Mouse (Mus musculus) urinary bladder, postnatal 14 days (tissue): ENCODE measurements at regions not wholly inside any gene's neighbourhood (a gene's known extent, or its start where the extent isn't known, plus 50 kb on each side); places are given as distances from the start of the nearest gene placed in this dataset.

Experiments
- DNase-seq: peaks from one replicate; pipeline ENCODE4 v3.0.0; 2021; ENCODE audit warnings: low spot score

GRCm38 (mm10) chr9:101649816-101650215 lies 211.8 kb upstream of the 9630041A04Rik start:
- no peak for DNase-seq

- no peak for DNase-seq
Observed at GRCm38 (mm10) chr9:101641524-101641923, 220.1 kb upstream of the 9630041A04Rik start.

DNA sequence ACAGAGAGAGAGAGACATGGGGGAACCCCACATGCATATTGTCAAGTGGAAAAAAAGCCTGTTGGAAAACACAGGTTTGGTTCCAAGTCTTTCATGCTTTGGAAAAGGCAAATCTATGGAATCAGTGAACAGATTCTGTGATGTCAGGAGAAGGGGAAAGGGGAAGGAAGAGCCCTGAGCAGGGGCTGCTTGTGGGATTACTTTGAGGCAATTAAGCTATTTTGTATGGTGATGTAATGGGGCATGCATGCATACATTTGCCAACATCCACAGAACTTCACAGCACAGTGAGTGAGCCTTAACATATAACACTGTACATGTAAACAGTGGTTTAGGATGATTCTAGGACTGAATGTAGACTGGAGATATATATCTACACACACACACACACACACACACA lies 221.0 kb upstream of the 9630041A04Rik start:
- no peak for DNase-seq

GRCm38 (mm10) chr9:101616261-101616660 lies 245.4 kb upstream of the 9630041A04Rik start:
- DNase-seq: no peak

DNA sequence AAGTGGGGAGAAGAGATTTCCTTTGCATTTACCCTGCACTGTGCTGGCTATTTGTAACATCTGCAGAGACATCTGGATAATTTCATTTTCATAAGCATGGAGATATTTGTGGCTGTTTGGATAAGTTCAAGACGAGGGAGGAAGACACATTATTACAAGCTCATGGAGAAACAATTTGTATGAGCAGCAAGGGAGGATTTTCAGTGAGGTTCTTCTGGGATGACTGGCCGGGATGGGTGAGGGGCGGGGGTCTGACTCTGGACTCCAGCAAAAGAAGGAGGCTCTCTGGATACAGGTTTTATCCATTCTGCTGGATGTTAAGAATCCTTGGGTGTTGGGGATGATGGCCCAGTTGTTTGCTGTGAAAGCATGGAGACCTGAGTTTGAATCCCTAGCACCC lies 246.5 kb upstream of the 9630041A04Rik start:
- no peak for DNase-seq

GRCm38 (mm10) chr9:101613933-101614332 lies 247.7 kb upstream of the 9630041A04Rik start:
- DNase-seq: no peak

- DNase-seq: no peak
Observed at GRCm38 (mm10) chr9:101613471-101613870, 248.2 kb upstream of the 9630041A04Rik start.

DNA sequence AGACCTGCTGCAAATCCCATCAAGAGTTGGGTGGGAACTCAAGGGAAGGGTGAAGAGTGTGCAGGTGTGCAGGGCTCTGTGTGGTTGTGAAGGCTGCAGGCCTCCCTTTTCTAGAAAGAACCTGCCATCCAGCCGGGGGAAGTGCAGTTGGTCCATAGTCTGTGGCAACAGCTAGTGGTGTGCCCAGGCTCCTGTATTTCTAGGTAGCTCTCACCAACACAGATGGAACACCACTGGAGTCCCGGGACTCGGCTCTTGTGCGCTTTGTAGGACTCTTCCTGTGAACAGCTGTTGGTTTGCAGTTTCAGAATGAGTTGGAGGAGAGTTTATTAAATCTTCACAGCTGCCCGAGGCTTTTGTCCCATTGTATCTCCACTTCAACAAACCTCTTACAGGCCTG lies 248.7 kb upstream of the 9630041A04Rik start:
- no peak for DNase-seq

DNA sequence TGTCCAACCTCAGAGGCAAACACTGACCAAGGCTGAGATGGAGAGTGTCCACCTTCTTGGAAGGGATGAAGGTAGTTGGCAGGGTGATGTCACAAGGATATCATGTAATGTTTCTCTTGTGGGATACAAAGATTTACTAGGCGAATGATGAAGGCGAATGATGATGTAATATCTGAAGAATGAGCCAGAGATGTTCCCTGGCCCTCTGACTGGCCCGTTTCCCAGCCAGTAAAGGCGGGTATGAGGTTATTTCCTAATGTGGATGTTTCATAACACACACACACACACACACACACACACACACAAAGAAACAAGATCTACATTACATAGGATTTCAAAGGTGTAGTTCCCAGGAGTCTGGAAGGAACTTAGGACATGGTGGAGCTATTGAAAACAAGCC lies 249.1 kb upstream of the 9630041A04Rik start:
- DNase-seq: peak; percentile 26

DNA sequence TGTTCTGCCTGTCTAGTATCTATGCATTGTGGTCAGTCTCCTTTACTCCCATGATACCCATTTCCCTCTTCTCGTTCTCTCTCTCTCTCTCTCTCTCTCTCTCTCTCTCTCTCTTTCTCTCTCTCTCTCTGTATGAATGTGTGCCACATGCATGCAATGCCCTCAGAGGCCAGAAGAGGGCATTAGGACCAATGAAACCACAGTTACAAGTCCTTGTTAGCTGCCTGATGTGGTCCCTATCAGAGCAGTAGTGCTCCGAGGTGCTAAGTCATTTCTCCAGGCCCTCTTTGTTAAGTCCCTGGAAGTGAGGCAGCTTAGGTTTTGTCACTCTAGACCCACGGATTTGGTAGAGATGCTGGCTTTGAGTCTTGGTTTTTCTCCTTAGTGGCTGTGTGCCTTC lies 250.2 kb upstream of the 9630041A04Rik start:
- no peak for DNase-seq

- no peak for DNase-seq
Observed at GRCm38 (mm10) chr9:101610806-101611443, 250.7 kb upstream of the 9630041A04Rik start.

DNA sequence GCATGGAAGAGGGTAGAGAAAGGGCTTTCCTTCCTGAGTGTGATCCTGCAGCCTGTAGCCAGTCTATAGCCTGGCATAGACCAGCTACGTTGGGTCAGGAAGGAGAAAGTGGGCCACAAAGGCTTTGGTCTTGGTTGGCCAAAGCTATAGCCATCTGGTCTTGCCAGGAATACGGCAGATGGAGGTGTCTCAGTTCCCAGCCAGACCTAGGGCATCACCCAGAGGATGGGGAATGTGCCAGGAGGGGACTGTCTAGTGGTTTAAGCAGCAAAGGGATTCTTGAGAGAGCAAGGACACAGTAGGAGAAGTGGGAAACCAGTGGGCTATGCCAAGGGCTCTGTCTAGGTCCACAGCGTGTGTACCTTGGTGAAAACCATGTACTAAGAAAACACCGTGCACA lies 251.3 kb upstream of the 9630041A04Rik start:
- no peak for DNase-seq

DNA sequence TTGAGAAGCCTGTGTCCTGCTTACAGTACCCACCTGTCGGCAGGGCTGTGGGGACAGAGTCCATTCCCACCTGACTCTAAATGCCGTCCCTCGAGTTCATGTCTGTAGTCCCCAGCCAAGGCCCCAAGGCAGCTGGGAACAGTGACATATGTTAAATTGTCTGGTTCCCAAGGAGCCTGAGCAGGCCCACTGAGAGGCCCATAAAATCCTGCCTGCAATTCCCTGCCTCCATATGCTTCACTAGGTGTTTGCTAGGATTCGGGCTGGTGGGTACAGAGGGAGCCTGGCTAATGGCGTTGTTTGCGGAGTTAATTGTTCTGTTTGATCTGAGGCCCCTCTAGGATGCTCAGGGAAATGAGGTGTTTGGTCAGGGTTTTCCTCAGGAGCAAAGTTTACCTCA lies 258.8 kb upstream of the 9630041A04Rik start:
- DNase-seq: no peak

GRCm38 (mm10) chr9:101596898-101597297 lies 264.7 kb upstream of the 9630041A04Rik start:
- no peak for DNase-seq

- no peak for DNase-seq
Observed at GRCm38 (mm10) chr9:101595101-101595650, 266.5 kb upstream of the 9630041A04Rik start.

- no peak for DNase-seq
Observed at GRCm38 (mm10) chr9:101592621-101593020, 269.0 kb upstream of the 9630041A04Rik start.

GRCm38 (mm10) chr9:101591681-101592080 lies 270.0 kb upstream of the 9630041A04Rik start:
- no peak for DNase-seq

GRCm38 (mm10) chr9:101590310-101590709 lies 271.3 kb upstream of the 9630041A04Rik start:
- DNase-seq: peak; percentile 45

GRCm38 (mm10) chr9:101581064-101581463 lies 280.6 kb upstream of the 9630041A04Rik start:
- no peak for DNase-seq

- DNase-seq: no peak
Observed at GRCm38 (mm10) chr9:101570714-101571113, 290.9 kb upstream of the 9630041A04Rik start.

DNA sequence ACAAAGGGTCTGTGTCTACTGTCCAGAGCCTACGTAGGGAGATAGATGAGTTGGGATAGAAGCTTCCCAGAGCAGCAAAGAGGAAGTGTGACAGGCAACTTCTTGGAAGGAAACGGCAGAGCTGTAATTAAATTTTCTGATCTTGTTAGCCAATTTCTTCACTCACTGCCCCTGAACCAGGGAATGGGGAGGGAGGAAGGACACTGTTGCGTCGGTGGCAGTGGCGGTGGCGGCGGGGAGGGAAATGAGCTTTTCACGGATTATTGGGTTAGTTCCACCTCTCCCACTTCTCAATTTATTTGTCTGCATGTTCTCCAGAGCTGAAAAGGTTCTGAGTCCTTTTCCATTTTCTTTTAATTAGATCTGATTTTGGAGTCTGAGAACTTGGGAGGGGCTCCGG lies 298.4 kb upstream of the 9630041A04Rik start:
- DNase-seq: no peak

GRCm38 (mm10) chr9:101559366-101559765 lies 302.3 kb upstream of the 9630041A04Rik start:
- DNase-seq: no peak

DNA sequence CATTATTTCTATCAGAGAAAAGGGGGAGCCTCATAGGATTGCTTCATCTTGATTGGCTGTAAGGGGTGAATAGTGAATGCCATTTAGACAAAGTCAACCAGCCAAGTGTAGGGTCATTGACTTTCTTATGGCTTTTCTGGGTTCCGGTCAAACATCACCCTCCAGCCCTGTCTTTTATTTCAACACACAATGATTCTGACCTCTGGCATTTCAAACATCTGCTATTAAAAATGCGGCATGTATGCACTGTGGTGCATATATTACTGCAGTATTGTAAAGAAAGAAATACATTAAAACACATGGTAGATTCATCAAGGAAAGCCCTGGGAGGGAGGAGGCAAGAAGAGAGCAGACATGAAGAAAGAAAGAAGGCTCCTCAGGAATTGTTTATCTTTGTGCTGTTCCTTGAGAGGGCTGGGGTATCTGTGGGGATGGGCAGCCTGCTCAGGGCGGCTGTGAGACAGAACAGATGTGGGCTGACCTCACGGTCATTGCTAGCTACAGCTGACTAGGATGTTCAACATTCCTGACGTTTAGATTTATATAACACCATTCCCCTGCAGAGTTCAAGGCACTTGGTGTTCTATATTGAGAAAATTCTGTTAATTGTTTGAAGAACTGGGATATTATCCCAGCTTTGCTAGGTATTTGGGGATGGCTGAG lies 303.5 kb upstream of the Ppp2r3a start:
- DNase-seq: no peak

GRCm38 (mm10) chr9:101552789-101553188 lies 301.2 kb upstream of the Ppp2r3a start:
- DNase-seq: no peak
